Mouse (Mus musculus) gastrocnemius, adult 18-20 months (tissue): Measurements from ENCODE around the gene Nsl1. TPM values are rescaled to one million over a fixed set of nuclear protein-coding genes. Genes with fewer than 3 reads are reported as not detected.
A peak's percentile ranks its signal among the peaks of the same experiment; 100 is the strongest.
"Not testable (repeated sequence)": the region's sequence is repeated elsewhere in the genome, so short reads cannot be mapped to it uniquely, and the experiment has no call there.

Experiments used
- DNase-seq: peaks from one replicate; pipeline ENCODE4 v3.0.0; 2021; ENCODE audit warnings: low spot score
- long read RNA-seq, 2 experiments: library from polyadenylated mRNA; stranded (forward); transcript quantifications; one replicate each; pipeline ENCODE4 v2.0.0; 2021
- total RNA-seq, 2 experiments: library from RNA; stranded (reverse); gene quantifications; 2 replicates each; pipeline ENCODE4 v1.2.3; 2021

Gene Nsl1
- under 1 TPM; 0.17 to 0.18 TPM for total RNA-seq
- long read RNA-seq, experiment 1 = 0 reads
- long read RNA-seq, experiment 2 = 0 reads

GRCm38 (mm10) chr1:191062781-191063485 lies at the start of gene Nsl1, which contains the start of gene Tatdn3:
TSS of gene Nsl1 (plus strand) at chr1:191063012.
TSS of gene Tatdn3 (minus strand) at chr1:191062932.
- peak; percentile 91 for DNase-seq

GRCm38 (mm10) chr1:191014271-191014670 lies 48.5 kb upstream of the Nsl1 start:
- no peak for DNase-seq

GRCm38 (mm10) chr1:191019803-191020202 lies 43.0 kb upstream of the Nsl1 start:
- DNase-seq = no peak

GRCm38 (mm10) chr1:191020217-191020924 lies 42.4 kb upstream of the Nsl1 start:
- DNase-seq = no peak

GRCm38 (mm10) chr1:191021016-191021415 lies 41.8 kb upstream of the Nsl1 start:
- DNase-seq = no peak

GRCm38 (mm10) chr1:191023140-191023539 lies 39.7 kb upstream of the Nsl1 start:
- DNase-seq = no peak

- not testable (repeated sequence) for DNase-seq
Measured at GRCm38 (mm10) chr1:191023806-191024205, 39.0 kb upstream of the Nsl1 start.

- DNase-seq = peak; percentile 36
Measured at GRCm38 (mm10) chr1:191025016-191026012, 37.5 kb upstream of the Nsl1 start.

GRCm38 (mm10) chr1:191026021-191026713 lies 36.6 kb upstream of the Nsl1 start, which contains the start of gene Flvcr1:
TSS of gene Flvcr1 (minus strand) at chr1:191026158.
- peak; percentile 99 for DNase-seq

- DNase-seq = no peak
Measured at GRCm38 (mm10) chr1:191030182-191030581, 32.6 kb upstream of the Nsl1 start.

GRCm38 (mm10) chr1:191030922-191031425 lies 31.8 kb upstream of the Nsl1 start:
- not testable (repeated sequence) for DNase-seq

- no peak for DNase-seq
Measured at GRCm38 (mm10) chr1:191035649-191036048, 27.2 kb upstream of the Nsl1 start.

GRCm38 (mm10) chr1:191036554-191037334 lies 26.1 kb upstream of the Nsl1 start, which contains the start of gene Spata45:
TSS of gene Spata45 (plus strand) at chr1:191036639.
- DNase-seq = no peak

- no peak for DNase-seq
Measured at GRCm38 (mm10) chr1:191037999-191038398, 24.8 kb upstream of the Nsl1 start.

- DNase-seq = no peak
Measured at GRCm38 (mm10) chr1:191041352-191041751, 21.5 kb upstream of the Nsl1 start.

- DNase-seq = no peak
Measured at GRCm38 (mm10) chr1:191042106-191042505, 20.7 kb upstream of the Nsl1 start.

GRCm38 (mm10) chr1:191042688-191043087 lies 20.1 kb upstream of the Nsl1 start:
- no peak for DNase-seq

- no peak for DNase-seq
Measured at GRCm38 (mm10) chr1:191045264-191045663, 17.5 kb upstream of the Nsl1 start.

GRCm38 (mm10) chr1:191046231-191046824 lies 16.5 kb upstream of the Nsl1 start:
- peak; percentile 77 for DNase-seq
